Mouse (Mus musculus): Measurements from ENCODE around the gene St3gal3.

DNA sequence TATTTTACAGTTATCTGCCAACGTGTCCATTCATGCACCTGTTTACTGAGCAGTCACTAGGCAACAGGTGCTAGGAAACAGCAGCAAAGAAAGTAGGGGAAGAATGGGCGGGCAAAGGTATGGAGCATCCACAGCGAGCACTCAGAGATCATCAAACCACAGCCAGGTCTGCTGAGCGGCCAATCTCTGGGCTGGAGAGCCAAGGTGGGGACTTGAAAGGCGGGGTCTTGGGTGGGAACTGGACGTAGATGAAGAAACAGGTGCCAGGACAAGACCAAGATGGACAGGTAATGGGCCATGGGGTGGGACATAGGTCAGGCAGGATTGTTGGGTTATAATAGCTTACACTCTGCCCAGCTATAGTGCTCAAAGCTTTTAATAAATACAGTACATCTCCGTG is 109.3 kb downstream of the St3gal3 start:
- no peak for TF ChIP-seq KAT2A (conservative IDR thresholded peaks at IDR 0.05; ENCODE audit: low read depth, low read length)
- TF ChIP-seq MEF2A (IDR thresholded peaks at IDR 0.05; ENCODE audit: extremely low read depth, insufficient replicate concordance, low read depth, low read length, poor library complexity, severe bottlenecking): no peak
